Mouse (Mus musculus): ENCODE data around the gene Fam222a.

DNA sequence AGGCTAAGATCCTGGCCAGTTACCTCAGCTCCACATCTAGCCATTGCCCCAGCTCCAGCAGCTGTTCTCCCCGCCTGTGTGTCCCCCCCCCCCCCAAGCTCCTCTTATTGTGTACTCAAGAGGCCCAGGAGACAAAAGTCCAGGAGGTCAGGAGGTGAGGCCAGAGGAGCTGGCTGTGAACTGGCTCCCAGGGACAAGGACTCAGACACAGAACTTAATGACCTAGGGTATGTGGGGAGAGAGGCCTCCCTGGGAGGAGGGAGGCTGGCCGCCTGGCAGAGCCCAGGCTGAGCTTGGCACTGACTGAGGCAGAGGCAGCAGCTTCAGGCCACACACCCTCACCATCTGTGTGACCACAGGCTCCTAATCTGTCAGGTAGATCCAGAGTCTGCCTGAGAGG is 5.2 kb downstream of the Fam222a start:
- TF ChIP-seq CTCF (IDR thresholded peaks at IDR 0.05; ENCODE audit: extremely low read depth, insufficient read length, insufficient replicate concordance, low read depth, low read length) (no peak), POLR2A (IDR thresholded peaks at IDR 0.05; ENCODE audit: low read depth, low read length) (no peak)

All from small intestine, adult 2 months (tissue).